Mouse (Mus musculus) bone marrow macrophage, adult 2 months (primary cell): ENCODE results near the gene Map3k5.

Experiments used
- CTCF ChIP-seq: IDR thresholded peaks from 2 replicates; pipeline ENCODE4 v1.5.1; 2012; ENCODE audit warnings: low read depth, mild to moderate bottlenecking, low read length, moderate library complexity
- POLR2A ChIP-seq: IDR thresholded peaks from 2 replicates; pipeline ENCODE4 v1.6.1; 2012; ENCODE audit warnings: mild to moderate bottlenecking, low read depth, low read length, borderline replicate concordance

DNA sequence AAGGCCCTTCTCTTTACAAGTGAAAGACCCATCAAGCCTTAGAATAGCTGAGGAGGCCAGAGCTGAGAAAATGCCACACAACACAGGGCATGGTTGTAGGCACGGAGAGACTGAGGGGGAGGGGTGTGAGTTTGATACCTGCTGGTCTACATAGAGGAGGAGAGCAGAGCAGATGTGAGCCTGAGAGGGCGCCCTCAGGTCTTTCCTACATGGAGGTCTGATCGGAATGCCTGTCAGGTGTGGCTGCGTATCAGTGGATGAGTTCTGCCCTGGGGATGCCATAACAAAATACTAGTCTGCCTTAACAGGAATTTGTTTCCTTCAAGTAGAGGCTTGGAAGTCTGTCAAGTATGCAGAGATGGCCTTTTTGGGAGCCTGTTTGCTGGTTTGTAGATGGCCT is 251.0 kb downstream of the Map3k5 start:
- TF ChIP-seq POLR2A, result no peak
- TF ChIP-seq CTCF, result no peak
